Mouse (Mus musculus): ENCODE results near the gene E430018J23Rik.
"Not testable (repeated sequence)": the region's sequence is repeated elsewhere in the genome, so short reads cannot be mapped to it uniquely, and the experiment has no call there.

E430018J23Rik gene

DNA sequence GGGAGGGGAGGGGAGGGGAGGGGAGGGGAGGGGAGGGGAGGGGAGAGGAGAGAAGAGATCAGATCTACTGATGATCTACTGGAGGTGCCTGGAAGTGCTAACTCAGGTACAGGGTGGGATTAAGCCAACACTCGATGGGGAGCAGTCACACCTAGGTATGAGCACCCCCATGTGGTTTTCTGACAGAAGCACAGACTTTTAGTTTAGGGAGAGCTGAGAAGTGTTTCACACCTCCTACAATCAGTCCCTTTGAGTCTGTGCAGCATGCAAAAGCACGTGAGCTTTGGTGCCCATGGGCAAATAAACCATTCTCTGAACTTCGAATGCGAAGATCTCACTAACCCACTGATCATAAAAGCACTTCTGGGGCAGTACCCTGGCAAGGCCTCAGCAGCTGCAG lies 51.1 kb downstream of the E430018J23Rik start:
- DNase-seq (ENCODE audit: low read depth, low spot score): no peak

DNA sequence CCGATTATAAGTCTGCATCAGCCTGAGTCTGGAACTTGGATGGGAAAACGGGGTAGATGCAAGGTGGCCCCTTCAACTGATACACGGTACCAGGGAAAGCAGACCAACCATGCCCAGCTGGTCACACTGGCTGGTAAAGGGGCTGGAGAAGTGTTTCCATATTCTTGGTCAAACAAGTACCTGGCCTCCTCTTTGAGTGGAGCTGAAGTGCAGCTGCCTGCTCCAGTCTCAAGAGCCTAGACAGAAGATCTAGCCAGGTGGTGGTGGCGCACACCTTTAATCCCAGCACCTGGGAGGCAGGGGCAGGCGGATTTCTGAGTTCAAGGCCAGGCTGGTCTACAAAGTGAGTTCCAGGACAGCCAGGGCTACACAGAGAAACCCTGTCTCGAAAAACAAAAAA lies 51.6 kb downstream of the E430018J23Rik start:
- not testable (repeated sequence) for DNase-seq (ENCODE audit: low read depth, low spot score)

DNA sequence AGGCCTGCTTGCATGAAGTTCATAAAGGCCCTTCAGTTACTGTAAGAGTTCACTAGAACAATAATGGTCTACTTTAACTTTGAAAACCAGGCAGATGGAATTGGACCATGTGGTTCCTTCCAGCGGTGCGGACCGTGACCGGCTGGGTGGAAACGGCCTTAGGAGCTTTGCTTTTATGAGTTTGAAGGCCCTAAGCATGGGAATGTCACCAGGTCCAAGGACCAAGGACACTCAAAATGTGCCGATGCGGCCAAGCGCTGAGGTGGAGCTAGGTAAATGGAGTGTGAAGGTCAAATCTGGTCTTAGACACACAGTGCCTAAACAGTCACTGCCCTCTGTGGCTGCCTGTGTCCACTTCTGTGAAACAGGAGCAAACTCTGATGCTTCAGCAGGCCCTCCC lies 52.1 kb downstream of the E430018J23Rik start:
- no peak for DNase-seq (ENCODE audit: low read depth, low spot score)

All from mesoderm, embryonic 11.5 days (tissue).